Mouse (Mus musculus) thymus, postnatal 25 days (tissue): ENCODE data around the gene Olfr721-ps1.

Source experiments
- DNase-seq: peaks from one replicate; pipeline ENCODE4 v3.0.0; 2022

The Olfr721-ps1 gene

GRCm38 (mm10) chr14:14400998-14401397 is at the start of gene Olfr721-ps1:
Gene Olfr721-ps1, plus strand, starts transcription at chr14:14401298.
- no peak for DNase-seq

- no peak for DNase-seq
Observed at GRCm38 (mm10) chr14:14351721-14352590, 49.1 kb upstream of the Olfr721-ps1 start.

GRCm38 (mm10) chr14:14352606-14353005 is 48.5 kb upstream of the Olfr721-ps1 start:
- DNase-seq: no peak

- no peak for DNase-seq
Observed at GRCm38 (mm10) chr14:14353081-14353732, 47.9 kb upstream of the Olfr721-ps1 start.

- no peak for DNase-seq
Observed at GRCm38 (mm10) chr14:14353740-14354510, 47.2 kb upstream of the Olfr721-ps1 start.

- DNase-seq: no peak
Observed at GRCm38 (mm10) chr14:14354511-14355359, 46.4 kb upstream of the Olfr721-ps1 start.

- no peak for DNase-seq
Observed at GRCm38 (mm10) chr14:14355360-14355646, 45.8 kb upstream of the Olfr721-ps1 start.

GRCm38 (mm10) chr14:14395535-14395934 is 5.6 kb upstream of the Olfr721-ps1 start:
- DNase-seq: no peak

- DNase-seq: no peak
Observed at GRCm38 (mm10) chr14:14436078-14436658, 35.1 kb downstream of the Olfr721-ps1 start.
